Mouse (Mus musculus) myocyte (in vitro differentiated cells): ENCODE data around the gene Snapin.

Source experiments
- CEBPB ChIP-seq: IDR thresholded peaks from 2 replicates; pipeline ENCODE4 v1.6.1; 2011; ENCODE audit warnings: mild to moderate bottlenecking, moderate library complexity; ENCODE audit not compliant: poor library complexity, insufficient read depth, severe bottlenecking
- E2F4 ChIP-seq: IDR thresholded peaks from one replicate; pipeline ENCODE4 v1.6.1; 2011; ENCODE audit warnings: mild to moderate bottlenecking, control low read depth, moderate library complexity; ENCODE audit not compliant: insufficient read depth
- MAX ChIP-seq: IDR thresholded peaks from one replicate; pipeline ENCODE4 v1.6.1; 2011; ENCODE audit warnings: low read depth, mild to moderate bottlenecking, control low read depth
- MYOD1 ChIP-seq, 3 experiments: IDR thresholded peaks; one replicate each; pipeline ENCODE4 v1.6.1; 2011; ENCODE audit warnings: control low read depth in 2 of 3, low read depth in 2 of 3, mild to moderate bottlenecking in 2 of 3, moderate library complexity in 1 of 3; ENCODE audit not compliant: insufficient read length in 2 of 3, control insufficient read depth in 1 of 3
- MYOG ChIP-seq, 3 experiments: IDR thresholded peaks; one replicate each; pipeline ENCODE4 v1.6.1; 2011; ENCODE audit warnings: control low read depth in 2 of 3, low read depth in 2 of 3, mild to moderate bottlenecking in 2 of 3; ENCODE audit not compliant: insufficient read length in 2 of 3, control insufficient read depth in 1 of 3, insufficient read depth in 1 of 3
- POLR2A ChIP-seq: IDR thresholded peaks from one replicate; pipeline ENCODE4 v1.6.1; 2011; ENCODE audit warnings: low read depth, mild to moderate bottlenecking, control low read depth, moderate library complexity; ENCODE audit not compliant: insufficient read length
- REST ChIP-seq: IDR thresholded peaks from one replicate; pipeline ENCODE4 v1.6.1; 2011; ENCODE audit warnings: mild to moderate bottlenecking, control low read depth, moderate library complexity; ENCODE audit not compliant: insufficient read depth, insufficient read length
- SRF ChIP-seq: IDR thresholded peaks from one replicate; pipeline ENCODE4 v1.6.1; 2011; ENCODE audit warnings: low read depth; ENCODE audit not compliant: control insufficient read depth, insufficient read length
- USF1 ChIP-seq: IDR thresholded peaks from one replicate; pipeline ENCODE4 v1.6.1; 2011; ENCODE audit warnings: low read depth, mild to moderate bottlenecking, control low read depth, moderate library complexity

DNA sequence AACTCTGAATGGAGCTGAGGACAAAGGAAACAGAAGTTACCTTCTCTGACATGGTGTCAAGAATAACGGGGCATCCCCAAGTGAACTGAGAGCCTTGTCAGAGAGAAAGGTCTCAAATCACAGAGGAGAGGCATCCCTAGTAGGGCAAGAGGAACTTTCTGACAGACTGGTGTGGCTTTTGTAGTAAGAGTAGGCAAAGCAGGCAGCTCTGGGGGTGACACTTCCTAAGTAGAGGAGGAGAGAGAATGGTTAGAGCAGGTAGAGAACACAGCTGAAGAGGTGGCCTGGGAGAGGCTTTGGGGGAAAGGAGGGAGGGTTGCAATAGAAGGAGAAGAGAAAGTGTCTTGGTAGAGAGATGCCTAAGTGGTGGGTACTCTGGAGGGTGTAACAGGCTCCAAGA, 44.6 kb upstream of the Snapin start:
- no peak for TF ChIP-seq SRF
- no peak for TF ChIP-seq POLR2A
- TF ChIP-seq E2F4 = no peak
- no peak for TF ChIP-seq MAX
- TF ChIP-seq CEBPB = no peak
- no peak for TF ChIP-seq MYOG (IDR thresholded peaks at IDR 0.05; ENCODE audit: control insufficient read depth in 1 of 3, insufficient read depth in 1 of 3, insufficient read length in 2 of 3, low read depth in 2 of 3)
- no peak for TF ChIP-seq MYOD1 (IDR thresholded peaks at IDR 0.05; ENCODE audit: control insufficient read depth in 1 of 3, insufficient read length in 2 of 3, low read depth in 2 of 3)
- no peak for TF ChIP-seq USF1
- no peak for TF ChIP-seq REST
